Mouse (Mus musculus) cortical plate, adult 2 months (tissue): Measurements from ENCODE around the gene Pitpnm1. TPM values are rescaled to one million over a fixed set of nuclear protein-coding genes. Genes with fewer than 3 reads are reported as not detected.
"Not testable (repeated sequence)": the region's sequence is repeated elsewhere in the genome, so short reads cannot be mapped to it uniquely, and the experiment has no call there.

ENCODE experiments used
- H3K27ac ChIP-seq: fragments of 200-500 bp; 2 replicates; pipeline ENCODE4 v1.5.1; 2012; ENCODE audit warnings: low read length, control low read depth, inconsistent platforms; ENCODE audit not compliant: insufficient read depth
- H3K4me1 ChIP-seq: fragments of 200-500 bp; 2 replicates; pipeline ENCODE4 v1.6.1; 2011; ENCODE audit warnings: low read length; ENCODE audit not compliant: control insufficient read depth, insufficient read depth
- H3K4me3 ChIP-seq: fragments of 200-500 bp; 2 replicates; pipeline ENCODE4 v1.5.1; 2011; ENCODE audit warnings: mild to moderate bottlenecking, low read length, control low read depth; ENCODE audit not compliant: insufficient read depth
- CTCF ChIP-seq: fragments of 200-500 bp; IDR thresholded peaks from 2 replicates; pipeline ENCODE4 v1.5.1; 2011; ENCODE audit warnings: mild to moderate bottlenecking, control low read depth, low read length; ENCODE audit not compliant: insufficient read depth; ENCODE audit errors: extremely low read depth
- POLR2A ChIP-seq: fragments of 200-500 bp; IDR thresholded peaks from 2 replicates; pipeline ENCODE4 v1.6.1; 2011; ENCODE audit warnings: mild to moderate bottlenecking, low read length, control low read depth; ENCODE audit not compliant: insufficient read depth; ENCODE audit errors: extremely low read depth
- polyA plus RNA-seq: library from polyadenylated mRNA; depleted of rRNA; stranded (reverse); fragments of >200 nt; gene quantifications from 2 replicates; pipeline ENCODE4 v1.2.3, GENCODE M21; 2012

Gene Pitpnm1
- polyA plus RNA-seq, 1 experiment: 293 TPM

- TF ChIP-seq CTCF (no peak), POLR2A (peak; percentile 82)
- H3K4me3 ChIP-seq: peak overlapping the region; percentile 47
- H3K27ac ChIP-seq: peak overlapping the region; percentile 26
- peaks cover 5% of the 10 kb centered on the region for H3K4me1 ChIP-seq
Measured at GRCm38 (mm10) chr19:4121097-4121805, 21.5 kb downstream of the Pitpnm1 start.

GRCm38 (mm10) chr19:4121896-4122295 lies 22.1 kb downstream of the Pitpnm1 start:
- not testable (repeated sequence) for H3K4me3 ChIP-seq, H3K4me1 ChIP-seq, H3K27ac ChIP-seq

GRCm38 (mm10) chr19:4122411-4123370 lies 22.9 kb downstream of the Pitpnm1 start:
- no peak overlapping the region for H3K4me3 ChIP-seq
- no peak for TF ChIP-seq POLR2A
- TF ChIP-seq CTCF: no peak
- peaks cover 5% of the 10 kb centered on the region for H3K4me1 ChIP-seq
- H3K27ac ChIP-seq: no peak overlapping the region

- H3K4me3 ChIP-seq: no peak overlapping the region
- peaks cover 4% of the 10 kb centered on the region; the same call in 1 of the 2 replicates for H3K4me1 ChIP-seq
- TF ChIP-seq POLR2A (no peak), CTCF (no peak)
- H3K27ac ChIP-seq: no peak overlapping the region
Measured at GRCm38 (mm10) chr19:4124432-4124831, 24.6 kb downstream of the Pitpnm1 start.

- peak overlapping the region; percentile 91 for H3K4me3 ChIP-seq
- H3K4me1 ChIP-seq: not testable (repeated sequence)
- H3K27ac ChIP-seq: peak overlapping the region; percentile 84
Measured at GRCm38 (mm10) chr19:4125268-4125667, 25.5 kb downstream of the Pitpnm1 start.

GRCm38 (mm10) chr19:4125741-4126696 lies 26.2 kb downstream of the Pitpnm1 start, which contains the start of gene Aip:
TSS of gene Aip (minus strand) at chr19:4125858.
- TF ChIP-seq CTCF (peak; percentile 32; the same call in 1 of the 2 replicates), POLR2A (0 out of 2 replicates have a peak, but pooled peaks have one; percentile 3)
- Histone ChIP-seq H3K4me1 (no peaks in the 10 kb centered on the region), H3K4me3 (peak within 1 kb of the TSS; percentile 91), H3K27ac (peak within 1 kb of the TSS; percentile 84)

- H3K27ac ChIP-seq: peak overlapping the region; percentile 41; the same call in 1 of the 2 replicates
- TF ChIP-seq POLR2A: no peak
- no peak for TF ChIP-seq CTCF
- H3K4me1 ChIP-seq: no peaks in the 10 kb centered on the region
- H3K4me3 ChIP-seq: peak overlapping the region; percentile 91
Measured at GRCm38 (mm10) chr19:4126759-4127495, 27.1 kb downstream of the Pitpnm1 start.

- Histone ChIP-seq H3K4me3 (no peak overlapping the region), H3K4me1 (no peaks in the 10 kb centered on the region), H3K27ac (no peak overlapping the region)
- TF ChIP-seq CTCF (no peak), POLR2A (no peak)
Measured at GRCm38 (mm10) chr19:4129462-4129861, 29.7 kb downstream of the Pitpnm1 start.
